Mouse (Mus musculus): ENCODE data around the gene Rps27a.
"Not testable (repeated sequence)": the region's sequence is repeated elsewhere in the genome, so short reads cannot be mapped to it uniquely, and the experiment has no call there.

The Rps27a gene

DNA sequence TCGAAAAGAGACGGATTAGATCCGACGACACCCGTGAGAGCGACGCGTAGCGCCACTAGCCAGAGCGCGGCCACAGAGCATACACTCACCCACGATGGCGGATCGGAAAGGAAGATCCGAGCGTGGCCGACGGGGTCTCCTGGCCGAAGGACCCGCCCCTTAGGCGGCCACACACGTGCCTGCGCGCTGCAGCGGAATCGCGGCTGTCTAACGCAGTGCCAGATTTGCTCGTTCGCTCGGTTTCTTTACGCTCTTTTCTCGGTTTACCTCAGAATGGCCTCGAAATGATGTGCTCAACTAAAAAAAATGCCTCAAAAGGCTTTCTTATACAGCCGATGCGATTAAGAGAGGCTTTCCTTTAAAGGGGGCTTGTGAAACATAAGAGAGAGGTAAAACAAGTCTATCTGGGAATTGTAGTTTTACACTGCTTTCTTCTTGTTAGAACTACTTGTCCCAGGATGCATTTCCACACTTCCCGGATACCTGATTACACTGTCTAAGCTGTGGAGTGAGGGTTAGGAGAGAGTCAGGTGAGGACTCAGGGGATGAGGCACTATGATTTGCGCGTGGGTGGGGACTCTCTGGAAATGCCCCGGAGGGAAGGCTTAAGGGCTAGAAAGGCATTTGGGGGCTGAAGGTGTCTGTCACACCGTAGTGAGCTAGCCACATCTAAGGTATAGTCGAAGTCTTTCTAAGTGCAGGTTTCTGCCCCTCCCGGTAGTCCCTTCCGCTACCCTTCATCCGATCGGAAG is at the start of gene Rps27a, which contains the start of gene Clhc1:
TSS of gene Rps27a (minus strand) at position 358 of the 752 bp plus-strand sequence.
TSS of gene Clhc1 (plus strand) at position 199 of the 752 bp plus-strand sequence.
- DNase-seq (ENCODE audit: low spot score), result peak; percentile 96

- DNase-seq (ENCODE audit: low spot score), result no peak
Observed at GRCm38 (mm10) chr11:29597159-29597558, 49.2 kb upstream of the Rps27a start.

DNA sequence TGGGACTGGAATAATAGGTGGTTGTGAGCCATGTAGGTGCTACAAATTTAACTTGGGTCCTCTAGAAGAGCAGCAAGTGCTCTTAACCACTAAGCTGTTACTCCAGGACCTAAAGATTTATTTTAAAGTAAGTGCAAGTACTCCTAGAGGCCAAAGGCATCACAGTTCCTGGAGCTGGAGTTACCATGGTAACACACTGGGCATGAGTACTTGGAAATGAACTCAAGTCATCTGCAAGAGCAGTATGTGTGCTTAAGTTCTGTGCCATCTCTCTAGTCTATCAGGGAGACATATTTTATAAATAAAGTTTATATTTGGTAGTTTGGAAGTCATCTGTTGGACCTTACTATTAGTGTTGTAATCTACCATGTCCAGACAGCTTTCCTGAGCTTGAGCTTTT is 47.3 kb upstream of the Rps27a start:
- no peak for DNase-seq (ENCODE audit: low spot score)

GRCm38 (mm10) chr11:29579610-29580009 is 31.7 kb upstream of the Rps27a start:
- no peak for DNase-seq (ENCODE audit: low spot score)

- DNase-seq (ENCODE audit: low spot score), result no peak
Observed at GRCm38 (mm10) chr11:29572656-29573055, 24.7 kb upstream of the Rps27a start.

DNA sequence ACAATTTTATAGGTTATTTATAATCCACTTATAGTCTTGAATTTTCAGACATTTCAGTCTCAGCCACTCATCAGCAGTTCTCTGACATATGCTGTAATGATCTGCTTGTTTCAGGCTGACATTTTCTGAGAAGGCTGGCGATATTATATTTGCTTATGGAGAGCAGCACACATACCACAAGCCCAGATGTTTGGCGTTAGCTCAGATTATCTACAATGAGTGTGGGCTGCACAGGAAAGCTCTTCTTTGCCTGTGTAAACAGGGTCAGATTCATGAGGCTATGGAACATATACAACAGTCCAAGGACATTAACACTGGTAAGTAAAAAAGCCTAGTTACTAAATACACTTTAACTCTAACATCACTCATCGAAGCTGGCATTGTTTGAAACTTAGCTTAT is 23.6 kb upstream of the Rps27a start:
- DNase-seq (ENCODE audit: low spot score), result no peak

DNA sequence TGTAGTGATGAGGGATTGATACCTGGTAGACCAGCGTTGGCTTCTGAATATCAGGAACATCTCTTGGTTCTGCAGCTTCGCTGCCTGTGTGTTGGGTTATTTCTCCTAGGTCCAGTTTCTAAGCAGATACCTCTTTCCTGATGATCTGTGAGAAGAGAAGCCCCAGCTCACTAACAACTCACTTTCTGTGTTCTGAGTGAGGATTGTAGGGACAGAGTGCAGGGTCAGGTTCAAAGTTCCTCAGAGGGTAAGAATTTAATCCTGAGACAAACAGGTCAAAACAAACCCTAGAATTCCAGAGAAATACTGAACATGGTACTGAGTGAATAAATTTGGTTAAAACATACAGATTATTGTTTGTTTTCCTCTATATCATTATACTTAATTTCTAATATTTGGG is 15.5 kb upstream of the Rps27a start:
- DNase-seq (ENCODE audit: low spot score), result no peak

DNA sequence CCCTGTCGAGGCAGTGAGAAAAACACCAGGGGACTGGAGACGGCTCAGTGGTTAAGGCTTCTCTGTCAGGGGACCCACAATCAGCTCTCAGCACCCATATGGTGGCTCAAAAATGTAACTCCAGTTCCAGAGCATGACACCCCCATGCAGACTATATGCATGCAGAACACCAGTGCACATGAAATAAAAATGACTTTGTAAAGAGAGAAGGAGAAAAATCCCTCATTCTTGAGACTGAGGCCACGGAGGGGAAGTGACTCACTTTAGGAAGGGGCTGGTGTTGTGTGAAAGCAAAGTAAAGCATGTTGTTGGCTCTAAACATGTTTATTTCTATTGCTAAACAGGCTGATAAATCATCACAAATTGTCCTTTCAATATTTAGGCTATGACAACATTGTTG is 13.1 kb upstream of the Rps27a start:
- no peak for DNase-seq (ENCODE audit: low spot score)

- no peak for DNase-seq (ENCODE audit: low spot score)
Observed at GRCm38 (mm10) chr11:29560452-29560851, 12.5 kb upstream of the Rps27a start.

DNA sequence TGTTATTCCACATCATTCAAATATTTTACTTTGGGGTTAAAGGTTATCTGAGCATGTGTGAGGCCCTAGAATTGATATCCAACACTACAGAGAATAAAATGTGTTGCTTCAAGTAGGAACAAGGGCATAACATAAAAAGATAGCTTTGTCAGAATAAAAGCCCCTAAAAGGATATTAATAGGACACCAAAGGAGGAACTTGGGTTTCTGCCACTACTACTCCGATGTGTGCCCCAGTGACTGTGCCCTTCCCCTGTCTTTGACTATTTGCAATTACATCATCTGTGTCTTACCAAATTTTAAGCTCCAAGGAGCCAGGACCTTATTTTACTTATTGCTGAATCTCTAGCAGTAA is 1.5 kb upstream of the Rps27a start:
- peak; percentile 20 for DNase-seq (ENCODE audit: low spot score)

- DNase-seq (ENCODE audit: low spot score), result peak; percentile 15
Observed at GRCm38 (mm10) chr11:29548504-29549424, 855 bp upstream of the Rps27a start.

- DNase-seq (ENCODE audit: low spot score), result no peak
Observed at GRCm38 (mm10) chr11:29547249-29547751, 609 bp downstream of the Rps27a start.

- no peak for DNase-seq (ENCODE audit: low spot score)
Observed at GRCm38 (mm10) chr11:29546762-29547161, 1.1 kb downstream of the Rps27a start.

DNA sequence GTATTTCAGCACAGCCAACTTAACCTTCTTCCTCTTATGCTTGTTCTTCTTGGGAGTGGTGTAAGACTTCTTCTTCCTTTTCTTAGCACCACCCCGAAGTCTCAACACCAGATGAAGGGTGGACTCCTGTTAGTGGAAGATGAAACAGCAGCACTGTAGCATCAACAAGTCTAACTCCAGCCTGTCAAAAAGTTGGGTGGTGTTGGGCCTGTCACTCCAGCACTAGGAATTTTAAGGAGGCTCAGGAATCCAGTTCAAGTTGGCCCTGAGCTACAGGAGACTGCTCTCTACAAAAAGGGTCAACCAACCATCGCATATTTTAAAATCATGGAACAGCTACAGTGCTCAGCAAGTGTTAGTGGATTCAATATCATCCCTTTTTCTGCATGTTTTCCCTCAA is 1.6 kb downstream of the Rps27a start:
- not testable (repeated sequence) for DNase-seq (ENCODE audit: low spot score)

DNA sequence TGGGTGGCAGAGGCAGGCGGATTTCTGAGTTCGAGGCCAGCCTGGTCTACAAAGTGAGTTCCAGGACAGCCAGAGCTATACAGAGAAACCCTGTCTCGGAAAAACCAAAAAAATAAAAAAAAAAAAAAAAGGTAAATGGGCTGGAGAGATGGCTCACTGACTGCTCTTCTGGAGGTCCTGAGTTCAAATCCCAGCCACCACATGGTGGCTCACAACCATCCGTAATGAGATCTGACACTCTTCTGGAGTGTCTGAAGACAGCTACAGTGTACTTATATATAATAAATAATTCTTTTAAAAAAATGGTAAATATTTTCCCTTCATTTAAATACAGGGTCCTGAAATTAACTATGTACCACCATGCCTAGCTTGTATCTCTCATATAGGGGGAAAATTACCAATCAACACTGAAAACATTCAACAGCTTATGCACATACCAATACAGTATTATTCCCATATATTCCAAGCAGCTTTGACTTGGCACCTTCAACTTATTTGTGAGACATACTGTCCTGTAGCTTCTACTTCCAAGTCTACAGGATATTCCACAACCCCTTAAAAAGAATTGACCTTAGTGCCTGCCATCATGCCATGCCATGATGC is 2.7 kb downstream of the Rps27a start:
- DNase-seq (ENCODE audit: low spot score), result not testable (repeated sequence)

DNA sequence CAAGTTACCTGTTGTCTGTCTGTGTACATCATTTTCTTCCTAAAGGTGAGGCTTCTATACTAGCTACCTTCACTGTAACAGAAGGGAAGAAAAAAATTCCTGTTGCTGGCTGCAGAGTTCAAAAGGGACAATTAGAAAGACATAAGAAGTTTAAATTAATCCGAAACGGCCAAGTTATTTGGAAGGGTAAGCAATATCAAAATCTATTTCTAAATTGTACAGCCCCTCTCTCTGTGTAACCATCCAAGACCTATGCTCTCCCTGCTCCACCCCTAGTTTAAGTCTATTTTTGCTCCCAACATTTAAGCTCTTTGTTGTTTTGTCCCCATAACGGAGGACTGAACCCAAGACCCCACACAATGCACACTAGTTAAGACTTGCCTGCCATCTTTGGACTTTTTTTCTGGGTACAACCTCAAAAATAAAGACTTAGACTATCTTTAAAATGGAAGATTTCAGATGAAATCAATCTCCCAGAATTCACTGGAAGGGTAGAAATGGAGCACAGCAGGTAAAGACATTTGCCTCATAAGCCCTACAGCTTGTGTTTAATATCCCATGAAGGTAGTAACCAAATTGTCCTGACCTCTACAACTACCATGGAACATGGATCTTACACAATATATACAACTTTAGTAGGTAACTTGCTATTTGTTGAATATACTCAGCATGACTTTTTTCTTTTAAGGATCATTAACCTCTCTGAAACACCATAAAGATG is 3.5 kb downstream of the Rps27a start:
- DNase-seq (ENCODE audit: low spot score), result no peak

DNA sequence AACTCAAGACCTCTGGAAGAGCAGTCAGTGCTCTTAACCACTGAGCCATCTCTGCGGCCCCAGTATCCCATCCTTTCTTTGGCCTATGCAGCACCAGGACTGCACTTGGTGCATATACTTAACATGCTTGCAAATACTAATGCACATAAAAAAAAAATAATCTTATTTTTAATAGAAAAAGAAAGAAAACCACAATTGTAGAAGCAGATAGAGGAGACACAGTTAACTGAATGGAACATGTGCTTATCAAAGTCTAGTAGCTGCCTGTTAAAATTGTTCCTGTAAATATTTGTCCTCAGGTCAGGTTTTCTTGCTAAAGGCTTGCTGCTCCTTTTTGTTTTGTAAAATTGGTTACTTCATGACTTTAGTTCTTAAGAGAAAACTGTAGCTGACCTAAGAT is 9.7 kb downstream of the Rps27a start:
- DNase-seq (ENCODE audit: low spot score), result no peak

DNA sequence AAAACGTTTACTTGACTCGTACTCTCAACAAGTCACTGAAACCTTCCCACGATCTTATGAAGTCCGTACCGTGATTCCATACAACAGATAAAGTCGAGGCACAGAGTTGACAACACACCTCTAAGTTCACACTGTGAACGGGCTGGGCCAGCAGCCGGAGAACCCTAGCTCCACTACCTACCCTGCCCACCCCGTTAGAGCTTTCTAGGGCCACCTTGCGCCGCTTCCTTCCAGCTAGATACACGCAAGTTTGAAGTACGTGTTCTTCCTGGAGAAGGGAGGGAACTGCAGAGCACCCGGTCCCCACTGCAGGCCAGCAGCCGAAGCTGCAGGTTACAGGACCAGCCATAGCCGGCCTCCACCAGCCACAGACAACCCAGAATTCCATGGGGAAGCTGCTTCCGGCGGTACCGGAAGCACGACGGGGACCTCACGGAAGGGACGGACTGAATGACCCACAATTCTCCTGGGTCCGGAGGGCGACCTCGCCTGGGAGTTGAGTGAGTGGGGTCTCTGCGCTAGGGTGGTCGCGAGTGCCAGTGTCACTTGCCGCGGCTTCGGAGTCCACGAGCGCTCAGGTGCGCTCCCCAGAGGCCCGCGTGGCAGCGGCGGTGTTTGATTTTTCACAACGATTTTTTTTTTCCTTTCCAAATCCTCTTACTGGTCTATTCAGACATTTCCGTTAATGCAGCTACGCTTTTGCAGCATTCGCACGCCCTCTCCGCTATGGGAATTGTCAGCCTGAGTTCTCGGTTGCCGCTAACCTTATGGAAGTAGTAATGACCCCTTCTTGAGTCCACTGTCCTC is 21.7 kb downstream of the Rps27a start, which contains the start of gene Mtif2:
TSS of gene Mtif2 (plus strand) at position 421 of the 807 bp plus-strand sequence.
- DNase-seq (ENCODE audit: low spot score), result peak; percentile 93

- DNase-seq (ENCODE audit: low spot score), result peak; percentile 93
Observed at GRCm38 (mm10) chr11:29514682-29515412, 33.1 kb downstream of the Rps27a start, which contains the start of gene Prorsd1. Gene Prorsd1, minus strand, starts transcription at chr11:29515033.

- no peak for DNase-seq (ENCODE audit: low spot score)
Observed at GRCm38 (mm10) chr11:29514325-29514681, 33.6 kb downstream of the Rps27a start.
